Mouse (Mus musculus) lung, postnatal 25 days (tissue): ENCODE data around the gene Gstm7.

Experiments
- DNase-seq: peaks from one replicate; pipeline ENCODE4 v3.0.0; 2022; ENCODE audit warnings: low spot score

Gstm7 gene

GRCm38 (mm10) chr3:107877005-107877404, 54.6 kb downstream of the Gstm7 start, which contains the start of gene Eps8l3:
Eps8l3 (plus strand) TSS chr3:107877229.
- no peak for DNase-seq
